ENCODE assay signal across 17 mouse cellular contexts in genomic region chr9:64806335-64807060, GRCm38 (mm10). TPM values are rescaled to one million over a fixed set of nuclear protein-coding genes. Genes with fewer than 3 reads are reported as not detected.
DNase-seq lines count a peak whose midpoint lies in the region; ATAC-seq and TF ChIP-seq lines count a peak whose summit lies in the region.
"Had no signal": no experiment of that assay in that cellular context is flagged by ENCODE, and none has a peak within 500 bp of the region (broad histone marks: within the 10 kb centered on the region; RNA-seq: fewer than 3 reads in every experiment).

No protein-coding gene starts in this region.

- 36% methylated on average over 6 of the region's 6 CpGs for WGBS in heart, embryonic 13.5 days
- 54% methylated on average over 6 of the region's 6 CpGs for WGBS in heart, adult 2 months
- WGBS in intestine, embryonic 15.5 days, result 46% methylated on average over 6 of the region's 6 CpGs
- WGBS in liver, postnatal 0 days (ENCODE audit: insufficient replicate concordance), result 48% methylated on average over 6 of the region's 6 CpGs
- 79% methylated on average over 6 of the region's 6 CpGs for WGBS in forebrain, embryonic 15.5 days

- no peak for TF ChIP-seq POLR2A in heart, adult 2 months (IDR thresholded peaks at IDR 0.05; ENCODE audit: insufficient read depth, low read depth, low read length)

- H3K27ac ChIP-seq in heart, embryonic 13.5 days (replicated peaks), result peak overlapping the region; percentile 5; the same call in 1 of the 2 replicates
- no peak overlapping the region for H3K27ac ChIP-seq in heart, adult 2 months
- 0 out of 2 replicates have a peak overlapping the region, but pooled peaks have one; percentile 3 for H3K27ac ChIP-seq in intestine, embryonic 15.5 days
- peak overlapping the region; percentile 97 for H3K27ac ChIP-seq in liver, postnatal 0 days (ENCODE audit: low read depth)
- no peak overlapping the region for H3K27ac ChIP-seq in forebrain, embryonic 15.5 days (replicated peaks)
- H3K27ac ChIP-seq: heart, embryonic 15.5 days; hindbrain, embryonic 13.5 days; neural tube, embryonic 12.5 days had no signal

- H3K4me2 ChIP-seq in heart, embryonic 13.5 days, result peak overlapping the region; percentile 8; the same call in 1 of the 2 replicates
- H3K4me2 ChIP-seq in intestine, embryonic 15.5 days (replicated peaks), result no peak overlapping the region
- H3K4me2 ChIP-seq in liver, postnatal 0 days (ENCODE audit: low read depth, low read length), result peak overlapping the region; percentile 83
- H3K4me2 ChIP-seq in forebrain, embryonic 15.5 days (replicated peaks), result no peak overlapping the region
- H3K4me2 ChIP-seq: heart, embryonic 15.5 days; hindbrain, embryonic 13.5 days; neural tube, embryonic 12.5 days had no signal

- H3K9ac ChIP-seq in heart, embryonic 13.5 days, result no peak overlapping the region
- no peak overlapping the region for H3K9ac ChIP-seq in heart, adult 2 months (ENCODE audit: low read depth, low read length)
- H3K9ac ChIP-seq in intestine, embryonic 15.5 days, result no peak overlapping the region
- H3K9ac ChIP-seq in liver, postnatal 0 days (replicated peaks), result peak overlapping the region; percentile 62
- no peak overlapping the region for H3K9ac ChIP-seq in forebrain, embryonic 15.5 days (replicated peaks)
- H3K9ac ChIP-seq: heart, embryonic 15.5 days; hindbrain, embryonic 13.5 days; neural tube, embryonic 12.5 days had no signal

- H3K79me2 ChIP-seq in heart, adult 2 months (replicated peaks; ENCODE audit: control insufficient read depth, insufficient read depth, low read length), result no peaks in the 10 kb centered on the region

- no peaks in the 10 kb centered on the region for H3K36me3 ChIP-seq in heart, embryonic 13.5 days
- no peaks in the 10 kb centered on the region for H3K36me3 ChIP-seq in heart, adult 2 months (ENCODE audit: control insufficient read depth, insufficient read depth, low read length)
- no peaks in the 10 kb centered on the region for H3K36me3 ChIP-seq in intestine, embryonic 15.5 days
- no peaks in the 10 kb centered on the region for H3K36me3 ChIP-seq in liver, postnatal 0 days (replicated peaks; ENCODE audit: insufficient read depth, low read length)
- no peaks in the 10 kb centered on the region for H3K36me3 ChIP-seq in forebrain, embryonic 15.5 days
- H3K36me3 ChIP-seq: heart, embryonic 15.5 days; hindbrain, embryonic 13.5 days; neural tube, embryonic 12.5 days had no signal

- no peaks in the 10 kb centered on the region for H3K4me1 ChIP-seq in heart, embryonic 13.5 days
- H3K4me1 ChIP-seq in heart, adult 2 months (ENCODE audit: control insufficient read depth, insufficient read depth, low read length), result peaks cover 1% of the 10 kb centered on the region
- no peaks in the 10 kb centered on the region for H3K4me1 ChIP-seq in intestine, embryonic 15.5 days (replicated peaks)
- H3K4me1 ChIP-seq in liver, postnatal 0 days (ENCODE audit: insufficient read depth), result peaks cover 54% of the 10 kb centered on the region
- no peaks in the 10 kb centered on the region for H3K4me1 ChIP-seq in forebrain, embryonic 15.5 days

- no peak for DNase-seq in heart, adult 2 months
- DNase-seq in MN1 (ENCODE audit: low spot score), result peak; percentile 14
- no peak for DNase-seq in liver, postnatal 0 days
- DNase-seq in right cerebral cortex, postnatal 14 days, result no peak
- no peak for DNase-seq in frontal cortex, postnatal 10 days (ENCODE audit: low spot score in 2 of 2)
- DNase-seq: B cell, adult 2 months; gastrocnemius, postnatal 25 days; kidney, adult 18-20 months; kidney, postnatal 36 days; lung, postnatal 36 days; thymus, postnatal 25 days had no signal

- ATAC-seq in heart, embryonic 13.5 days (ENCODE audit: extremely low read depth, insufficient number of reproducible peaks, low FRiP score, low TSS enrichment), result no peak
- ATAC-seq in intestine, embryonic 15.5 days, result no peak
- ATAC-seq in liver, postnatal 0 days, result no peak
- no peak for ATAC-seq in forebrain, embryonic 15.5 days (replicated peaks)

- H3K9me3 ChIP-seq in heart, embryonic 13.5 days, result no peaks in the 10 kb centered on the region
- H3K9me3 ChIP-seq in intestine, embryonic 15.5 days, result no peaks in the 10 kb centered on the region
- H3K9me3 ChIP-seq in liver, postnatal 0 days (ENCODE audit: low read length), result no peaks in the 10 kb centered on the region
- no peaks in the 10 kb centered on the region for H3K9me3 ChIP-seq in forebrain, embryonic 15.5 days
- H3K9me3 ChIP-seq: heart, embryonic 15.5 days; hindbrain, embryonic 13.5 days; neural tube, embryonic 12.5 days had no signal

- no peak overlapping the region for H3K4me3 ChIP-seq in heart, embryonic 13.5 days
- no peak overlapping the region for H3K4me3 ChIP-seq in heart, adult 2 months
- no peak overlapping the region for H3K4me3 ChIP-seq in intestine, embryonic 15.5 days (replicated peaks)
- peak overlapping the region; percentile 50 for H3K4me3 ChIP-seq in liver, postnatal 0 days (ENCODE audit: low read depth, low read length)
- no peak overlapping the region for H3K4me3 ChIP-seq in forebrain, embryonic 15.5 days
- H3K4me3 ChIP-seq: heart, embryonic 15.5 days; hindbrain, embryonic 13.5 days; neural tube, embryonic 12.5 days had no signal

- TF ChIP-seq CTCF in heart, adult 2 months (IDR thresholded peaks at IDR 0.05), result no peak
- TF ChIP-seq CTCF in liver, postnatal 0 days (IDR thresholded peaks at IDR 0.05; ENCODE audit: low read depth), result no peak

- TF ChIP-seq EP300 in heart, adult 2 months (IDR thresholded peaks at IDR 0.05; ENCODE audit: insufficient read depth, low read depth, low read length), result no peak
- peak; percentile 96 for TF ChIP-seq EP300 in liver, postnatal 0 days (IDR thresholded peaks at IDR 0.05; ENCODE audit: low read depth)

- H3K27me3 ChIP-seq in heart, embryonic 13.5 days (replicated peaks), result no peaks in the 10 kb centered on the region
- no peaks in the 10 kb centered on the region for H3K27me3 ChIP-seq in heart, adult 2 months (ENCODE audit: control insufficient read depth, insufficient read depth, low read length)
- H3K27me3 ChIP-seq in intestine, embryonic 15.5 days (replicated peaks), result no peaks in the 10 kb centered on the region
- no peaks in the 10 kb centered on the region for H3K27me3 ChIP-seq in liver, postnatal 0 days (ENCODE audit: insufficient read depth, low read length)
- H3K27me3 ChIP-seq in forebrain, embryonic 15.5 days, result no peaks in the 10 kb centered on the region
- H3K27me3 ChIP-seq: heart, embryonic 15.5 days; hindbrain, embryonic 13.5 days; neural tube, embryonic 12.5 days had no signal

- intact Hi-C loops in heart, adult 2 months (cut with DNase I), result loop anchor here (10.0 kb wide), 1 partner anchor 218 kb away; the partner anchor contains the start of gene Hacd3

RNA-seq across cellular contexts. Expression of gene Dennd4a, which starts 4.6 kb away (rescaled TPM):
- polyA plus RNA-seq in heart, embryonic 13.5 days (2015; fragmentation: Nextera tagmentation; extraction: Ambion mirVana), result 4.8 and 5.9 TPM in 2 replicates
- 10 to 100 TPM in 1 of 2 experiments, 1 to 10 TPM in 1; 6.8 to 10.2 TPM for total RNA-seq in heart, adult 2 months (2021)
- 4.5 and 6.0 TPM in 2 replicates for polyA plus RNA-seq in heart, adult 2 months (2012; rRNA removed)
- 4.4 and 6.3 TPM in 2 replicates for polyA plus RNA-seq in intestine, embryonic 15.5 days (2015; fragmentation: Nextera tagmentation; extraction: Ambion mirVana)
- polyA plus RNA-seq in liver, postnatal 0 days (2015; fragmentation: Nextera tagmentation; extraction: Ambion mirVana), result 13.7 TPM in 2 replicates
- polyA plus RNA-seq in forebrain, embryonic 15.5 days (2015; fragmentation: Nextera tagmentation; extraction: Ambion mirVana), result 9.4 and 9.6 TPM in 2 replicates

Comparison
In these comparisons a context has a peak if more than half of its experiments do, and no peak if none do; other contexts are left out.
1. H3K27ac ChIP-seq: peak in heart, embryonic 13.5 days (single experiment), intestine, embryonic 15.5 days (single experiment) and liver, postnatal 0 days (single experiment); none in heart, adult 2 months (single experiment) and forebrain, embryonic 15.5 days (single experiment).
2. H3K4me2 ChIP-seq: peak in heart, embryonic 13.5 days (single experiment) and liver, postnatal 0 days (single experiment); none in intestine, embryonic 15.5 days (single experiment) and forebrain, embryonic 15.5 days (single experiment).